Mouse (Mus musculus): ENCODE measurements around the gene Clcn2.
"Not testable (repeated sequence)": the region's sequence is repeated elsewhere in the genome, so short reads cannot be mapped to it uniquely, and the experiment has no call there.

Clcn2 gene

GRCm38 (mm10) chr16:20668013-20668412 lies 49.5 kb downstream of the Clcn2 start, which contains the start of gene Eif4g1:
Eif4g1 (plus strand) TSS chr16:20668313.
- not testable (repeated sequence) for DNase-seq (ENCODE audit: extremely low spot score, low spot score)

- DNase-seq (ENCODE audit: extremely low spot score, low spot score) = no peak
These were observed 59.9 kb downstream of the Clcn2 start for GRCm38 (mm10) chr16:20657661-20658060.

GRCm38 (mm10) chr16:20653315-20653714 lies 64.2 kb downstream of the Clcn2 start:
- no peak for DNase-seq (ENCODE audit: extremely low spot score, low spot score)

All from neural tube, embryonic 10.5 days (tissue).